Mouse (Mus musculus) forebrain, embryonic 11.5 days (tissue): Measurements from ENCODE around the gene Notch1. TPM values are rescaled to one million over a fixed set of nuclear protein-coding genes. Genes with fewer than 3 reads are reported as not detected.

Experiments
- ATAC-seq: fragments of 200-750 bp; cut with Nextera tagmentation; replicated peaks from 2 replicates; pipeline ENCODE4 v1.8.0; 2017; ENCODE audit warnings: moderate TSS enrichment; ENCODE audit not compliant: low FRiP score
- DNase-seq: peaks from one replicate; pipeline ENCODE4 v3.0.0-alpha.2; 2017; ENCODE audit warnings: low spot score
- H3K27ac ChIP-seq: fragments of 300-500 bp; sonication (generic); 2 replicates; pipeline ENCODE4 v1.5.1; 2014; ENCODE audit warnings: low read depth, low read length
- H3K27me3 ChIP-seq: fragments of 300-500 bp; sonication (generic); 2 replicates; pipeline ENCODE4 v1.6.1; 2014; ENCODE audit warnings: mild to moderate bottlenecking, low read length, mixed read lengths; ENCODE audit not compliant: control insufficient read depth, insufficient read depth
- H3K36me3 ChIP-seq: fragments of 300-500 bp; sonication (generic); 2 replicates; pipeline ENCODE4 v1.6.1; 2014; ENCODE audit warnings: mild to moderate bottlenecking, low read length, moderate library complexity, mixed read lengths; ENCODE audit not compliant: control insufficient read depth, insufficient read depth
- H3K4me1 ChIP-seq: fragments of 300-500 bp; sonication (generic); replicated peaks from 2 replicates; pipeline ENCODE4 v1.6.1; 2014; ENCODE audit warnings: low read length, mixed read lengths; ENCODE audit not compliant: control insufficient read depth, insufficient read depth
- H3K4me2 ChIP-seq: fragments of 300-500 bp; sonication (generic); 2 replicates; pipeline ENCODE4 v1.6.1; 2014; ENCODE audit warnings: low read depth, mild to moderate bottlenecking, low read length, moderate library complexity, mixed read lengths; ENCODE audit not compliant: severe bottlenecking
- H3K4me3 ChIP-seq: fragments of 300-500 bp; sonication (generic); 2 replicates; pipeline ENCODE4 v1.5.1; 2014; ENCODE audit warnings: low read depth, low read length
- H3K9ac ChIP-seq: fragments of 300-500 bp; sonication (generic); 2 replicates; pipeline ENCODE4 v1.6.1; 2014; ENCODE audit warnings: low read length
- H3K9me3 ChIP-seq: fragments of 300-500 bp; sonication (generic); 2 replicates; pipeline ENCODE4 v1.6.1; 2016; ENCODE audit warnings: low read length, mixed read lengths; ENCODE audit not compliant: control insufficient read depth
- WGBS: fragments of 180-500 bp; shearing (Covaris S2); extraction: QIAGEN DNeasy Blood & Tissue Kit; methylation state at CpG from one replicate; pipeline ENCODE4 v1.1.7; 2014; 5-methylcytosine and 5-hydroxymethylcytosine counted together
- polyA plus RNA-seq: library from polyadenylated mRNA; unstranded; fragments of >200 nt; fragmentation: Nextera tagmentation; extraction: Ambion mirVana; gene quantifications from 2 replicates; pipeline ENCODE4 v1.2.1, GENCODE M21; 2014

Notch1 gene
- polyA plus RNA-seq, 1 experiment from 2014 or later = 70.9 TPM

DNA sequence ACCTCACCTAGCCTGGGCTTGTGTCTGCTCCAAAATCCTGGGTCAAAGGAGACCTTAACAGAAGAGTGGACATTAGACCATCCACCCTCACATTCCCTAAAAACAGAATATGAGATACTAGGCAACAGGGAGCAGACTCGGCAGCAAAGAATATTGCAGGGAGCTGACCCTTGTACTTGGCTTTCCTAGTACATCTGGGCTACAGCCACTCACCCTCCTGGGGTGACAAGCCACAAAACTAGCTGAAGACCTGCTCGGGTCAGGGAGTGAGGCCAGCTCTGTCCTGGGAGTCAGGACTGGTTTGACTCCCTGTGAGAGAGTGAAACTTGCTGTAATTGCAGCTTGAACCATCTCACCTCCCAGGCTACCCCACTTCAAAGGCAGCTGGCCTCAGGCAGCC, 23.1 kb upstream of the Notch1 start:
- no peak for ATAC-seq
- H3K4me1 ChIP-seq = peaks cover 12% of the 10 kb centered on the region
- H3K4me2 ChIP-seq = no peak overlapping the region

DNA sequence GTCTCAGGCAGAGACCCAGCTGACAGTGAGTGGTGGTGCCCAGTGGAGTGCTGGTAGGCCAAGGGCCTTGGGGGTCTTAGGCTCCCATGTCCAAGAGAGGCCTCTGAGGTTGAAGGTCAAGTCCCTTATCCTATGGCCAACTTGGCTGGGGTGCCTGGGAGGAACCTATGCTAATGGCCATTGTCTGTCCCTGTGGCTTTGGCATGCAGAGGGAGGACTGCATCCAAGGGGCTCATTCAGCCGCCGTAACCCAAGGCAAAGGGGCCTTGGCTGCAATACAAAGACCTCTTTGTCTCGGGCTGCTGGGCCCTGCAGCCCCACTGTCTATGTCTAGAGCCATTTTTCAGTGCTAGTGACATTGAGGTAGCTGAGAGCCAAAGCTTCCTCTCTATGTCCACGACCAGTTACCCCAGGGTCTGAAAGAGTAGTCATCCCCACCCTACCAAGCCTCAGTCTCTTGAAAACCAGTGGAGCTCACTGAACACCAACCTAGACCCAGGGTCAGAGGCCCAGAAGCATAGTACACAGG, 19.1 kb upstream of the Notch1 start:
- Histone ChIP-seq H3K4me2 (no peak overlapping the region), H3K9me3 (no peaks in the 10 kb centered on the region), H3K9ac (no peak overlapping the region), H3K4me1 (peaks cover 14% of the 10 kb centered on the region), H3K36me3 (no peaks in the 10 kb centered on the region), H3K27ac (peak overlapping the region; percentile 54; the same call in 1 of the 2 replicates), H3K27me3 (no peaks in the 10 kb centered on the region), H3K4me3 (no peak overlapping the region)
- 14% methylated on average over 4 of the region's 4 CpGs for WGBS
- DNase-seq = peak; percentile 67
- 0 out of 2 replicates have a peak, but pooled peaks have one; percentile 29 for ATAC-seq

More for the DNA sequence above, 23.1 kb upstream of the Notch1 start:
- H3K27ac ChIP-seq = no peak overlapping the region
- 85% methylated on average over 2 of the region's 2 CpGs for WGBS
- no peaks in the 10 kb centered on the region for H3K27me3 ChIP-seq
- H3K9me3 ChIP-seq = no peaks in the 10 kb centered on the region
- no peak for DNase-seq
- no peaks in the 10 kb centered on the region for H3K36me3 ChIP-seq
- H3K9ac ChIP-seq = no peak overlapping the region
- H3K4me3 ChIP-seq = no peak overlapping the region

DNA sequence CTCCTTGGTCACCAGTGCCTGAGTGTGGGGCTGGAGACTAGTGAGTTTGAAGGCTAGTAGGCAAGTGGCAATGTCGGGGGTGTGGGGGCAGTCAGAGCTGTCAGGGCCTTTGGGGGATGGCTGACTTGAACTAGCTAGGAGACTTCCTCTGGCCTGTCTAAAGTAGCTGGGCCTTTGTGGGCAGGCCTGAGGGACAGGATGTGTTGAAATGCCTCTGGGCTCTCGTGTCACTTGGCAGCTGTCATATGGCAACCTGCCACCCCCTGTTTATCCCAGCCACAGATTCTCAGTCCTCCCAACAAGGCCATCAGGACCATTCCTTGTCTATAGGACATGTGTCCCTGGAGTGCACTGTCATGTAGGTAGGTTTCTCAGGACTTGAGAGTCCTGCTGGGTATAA, 18.2 kb upstream of the Notch1 start:
- ATAC-seq = no peak
- DNase-seq = no peak
- H3K27me3 ChIP-seq = no peaks in the 10 kb centered on the region
- no peaks in the 10 kb centered on the region for H3K9me3 ChIP-seq
- no peak overlapping the region for H3K9ac ChIP-seq
- H3K4me3 ChIP-seq = no peak overlapping the region
- H3K4me2 ChIP-seq = no peak overlapping the region
- H3K4me1 ChIP-seq = peaks cover 13% of the 10 kb centered on the region
- 86% methylated on average over 2 of the region's 2 CpGs for WGBS
- H3K36me3 ChIP-seq = no peaks in the 10 kb centered on the region
- no peak overlapping the region for H3K27ac ChIP-seq

DNA sequence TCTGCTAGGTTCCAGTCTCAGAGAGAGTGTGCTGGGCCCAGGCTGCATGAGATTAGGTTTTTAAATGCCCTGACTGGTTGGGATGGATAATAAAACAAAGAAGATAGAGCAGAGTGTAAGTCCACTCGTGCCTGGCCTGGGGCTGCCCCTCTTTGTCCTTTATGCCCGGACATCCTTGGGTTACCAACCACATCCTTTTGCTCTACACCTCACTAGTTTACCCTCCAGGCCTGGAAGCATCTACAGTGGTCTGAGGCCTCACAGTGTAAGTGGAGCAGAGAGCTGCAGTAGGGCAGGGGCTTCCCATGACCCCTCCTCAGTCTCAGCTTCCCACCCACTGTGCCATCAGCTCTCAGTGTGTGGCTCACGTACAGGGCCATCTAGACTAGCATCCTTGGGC, 17.7 kb upstream of the Notch1 start:
- no peak overlapping the region for H3K4me3 ChIP-seq
- no peaks in the 10 kb centered on the region for H3K9me3 ChIP-seq
- no peaks in the 10 kb centered on the region for H3K36me3 ChIP-seq
- no peak overlapping the region for H3K27ac ChIP-seq
- H3K4me2 ChIP-seq = no peak overlapping the region
- ATAC-seq = no peak
- no peak for DNase-seq
- H3K27me3 ChIP-seq = no peaks in the 10 kb centered on the region
- H3K4me1 ChIP-seq = peaks cover 13% of the 10 kb centered on the region
- WGBS = 65% methylated on average over 3 of the region's 3 CpGs
- no peak overlapping the region for H3K9ac ChIP-seq

DNA sequence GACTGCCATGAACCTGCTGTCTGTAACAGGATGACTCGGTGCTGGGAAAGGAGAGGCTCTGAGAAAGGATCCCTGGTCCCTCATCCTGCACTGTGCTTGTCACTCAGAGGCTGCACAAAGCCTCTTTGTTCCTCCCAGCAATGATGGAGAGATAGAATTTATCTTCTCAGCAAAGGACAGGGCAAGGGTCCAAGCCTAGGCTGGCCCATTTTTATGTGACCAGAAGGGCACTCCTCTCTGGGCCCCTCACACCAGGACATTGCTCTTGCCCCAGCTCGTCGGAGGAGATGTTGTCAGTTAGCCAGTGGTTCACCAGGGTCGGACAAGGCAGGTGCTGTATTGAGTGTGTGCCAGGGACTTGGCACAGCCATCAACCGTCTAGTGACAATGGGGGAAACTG, 16.8 kb upstream of the Notch1 start:
- Histone ChIP-seq H3K27ac (peak overlapping the region; percentile 63; the same call in 1 of the 2 replicates), H3K27me3 (no peaks in the 10 kb centered on the region), H3K4me1 (peaks cover 13% of the 10 kb centered on the region), H3K36me3 (no peaks in the 10 kb centered on the region), H3K4me2 (no peak overlapping the region), H3K9ac (no peak overlapping the region; the same call in 1 of the 2 replicates), H3K4me3 (no peak overlapping the region), H3K9me3 (no peaks in the 10 kb centered on the region)
- DNase-seq = no peak
- WGBS = 37% methylated on average over 5 of the region's 5 CpGs
- peak; percentile 39; the same call in 1 of the 2 replicates for ATAC-seq

DNA sequence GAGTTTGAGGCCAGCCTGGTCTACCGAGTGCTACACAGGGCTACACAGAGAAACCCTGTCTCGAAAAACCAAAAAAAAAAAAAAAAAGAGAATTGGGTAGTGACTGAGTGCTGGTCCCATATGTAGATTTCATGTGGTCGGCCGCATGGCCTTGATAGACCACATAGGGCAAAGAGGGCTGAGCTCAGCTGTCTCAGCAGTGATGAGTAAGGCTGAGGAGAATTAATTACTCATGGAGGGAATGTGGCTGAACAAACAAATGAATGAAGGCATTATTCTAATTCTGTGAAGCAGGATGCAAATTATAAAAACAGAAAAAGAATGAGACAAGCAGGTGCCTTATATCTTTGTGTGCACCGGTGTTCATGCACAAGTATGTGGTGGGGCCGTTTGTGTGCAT, 15.4 kb upstream of the Notch1 start:
- Histone ChIP-seq H3K9me3 (no peaks in the 10 kb centered on the region), H3K4me2 (no peak overlapping the region), H3K27ac (no peak overlapping the region), H3K27me3 (no peaks in the 10 kb centered on the region), H3K4me3 (no peak overlapping the region), H3K36me3 (no peaks in the 10 kb centered on the region), H3K4me1 (peaks cover 14% of the 10 kb centered on the region), H3K9ac (no peak overlapping the region)
- no peak for ATAC-seq
- 75% methylated on average over 6 of the region's 6 CpGs for WGBS
- DNase-seq = no peak

DNA sequence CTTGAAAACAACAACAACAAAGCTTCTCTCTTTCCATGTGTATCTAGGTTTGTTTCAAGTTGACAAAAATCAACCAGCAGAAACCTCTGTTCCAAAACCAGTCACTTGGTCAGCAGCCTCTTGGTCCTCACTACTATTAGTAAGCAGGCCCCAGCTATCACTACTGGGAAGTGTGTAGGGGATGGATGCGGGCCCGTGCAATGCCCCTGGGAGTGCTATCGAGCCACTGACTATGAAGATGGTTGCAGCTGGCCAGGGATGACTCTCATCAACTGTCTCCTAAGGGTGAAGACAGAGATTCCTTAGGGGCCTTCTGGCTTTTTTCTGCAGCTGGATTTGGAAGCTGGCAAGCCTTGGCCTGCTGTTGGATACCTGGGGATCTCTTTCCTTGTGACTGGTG, 13.4 kb upstream of the Notch1 start:
- ATAC-seq = no peak
- WGBS = 86% methylated on average over 3 of the region's 3 CpGs
- H3K9ac ChIP-seq = no peak overlapping the region
- no peaks in the 10 kb centered on the region for H3K27me3 ChIP-seq
- no peak overlapping the region for H3K4me2 ChIP-seq
- H3K4me3 ChIP-seq = no peak overlapping the region
- no peak overlapping the region for H3K27ac ChIP-seq
- no peaks in the 10 kb centered on the region for H3K9me3 ChIP-seq
- H3K4me1 ChIP-seq = peaks cover 12% of the 10 kb centered on the region; the same call in 1 of the 2 replicates
- H3K36me3 ChIP-seq = no peaks in the 10 kb centered on the region
- DNase-seq = no peak

DNA sequence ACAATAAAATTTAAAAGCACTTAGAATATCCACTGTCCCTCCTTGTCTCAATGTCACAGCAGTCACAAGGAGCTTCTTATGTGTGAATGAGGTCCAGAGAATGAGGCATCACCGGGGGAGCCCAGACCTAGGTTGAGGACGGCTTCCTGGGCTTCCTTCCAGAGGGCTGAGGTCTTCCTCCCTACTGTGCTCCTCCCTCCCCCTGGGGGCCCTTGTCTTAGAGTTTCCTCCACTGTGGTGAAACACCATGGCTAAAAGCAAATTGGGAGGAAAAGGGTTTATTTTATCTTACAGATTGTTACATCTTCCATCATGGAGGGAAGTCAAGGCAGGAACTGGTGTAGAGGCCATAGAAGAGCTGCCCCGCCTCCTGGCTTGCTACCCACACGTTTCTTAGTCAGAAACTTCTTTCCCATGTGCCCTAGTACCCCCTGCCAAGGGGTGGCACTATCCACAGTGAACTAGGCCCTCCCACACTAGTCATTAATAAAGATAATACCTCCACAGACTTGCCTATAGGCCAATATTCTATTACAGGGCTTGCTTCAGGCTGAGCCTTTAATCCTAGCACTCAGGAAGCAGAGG, 12.8 kb upstream of the Notch1 start:
- H3K27ac ChIP-seq = no peak overlapping the region
- H3K27me3 ChIP-seq = no peaks in the 10 kb centered on the region
- H3K4me2 ChIP-seq = no peak overlapping the region
- no peak for DNase-seq
- ATAC-seq = no peak
- H3K9ac ChIP-seq = no peak overlapping the region
- H3K9me3 ChIP-seq = no peaks in the 10 kb centered on the region
- H3K4me1 ChIP-seq = peaks cover 12% of the 10 kb centered on the region; the same call in 1 of the 2 replicates
- 64% methylated on average over 4 of the region's 4 CpGs for WGBS
- no peaks in the 10 kb centered on the region for H3K36me3 ChIP-seq
- no peak overlapping the region for H3K4me3 ChIP-seq
